Mouse (Mus musculus) lung, adult 2 months (tissue): ENCODE results near the gene Fbln2. TPM values are rescaled to one million over a fixed set of nuclear protein-coding genes. Genes with fewer than 3 reads are reported as not detected.

ENCODE experiments used
- DNase-seq: peaks from one replicate; pipeline ENCODE4 v3.0.0; 2022
- H3K4me1 ChIP-seq: fragments of 200-500 bp; 2 replicates; pipeline ENCODE4 v1.6.1; 2011; ENCODE audit warnings: low read length; ENCODE audit not compliant: control insufficient read depth, insufficient read depth
- H3K4me3 ChIP-seq: fragments of 200-500 bp; replicated peaks from 2 replicates; pipeline ENCODE3; 2011; ENCODE audit warnings: low read depth, mild to moderate bottlenecking, control low read depth, low read length; ENCODE audit errors: extremely low read depth
- CTCF ChIP-seq: fragments of 200-500 bp; IDR thresholded peaks from 2 replicates; pipeline ENCODE4 v1.5.1; 2011; ENCODE audit warnings: mild to moderate bottlenecking, low read length, control low read depth; ENCODE audit not compliant: insufficient read depth
- POLR2A ChIP-seq: fragments of 200-500 bp; IDR thresholded peaks from 2 replicates; pipeline ENCODE4 v1.6.1; 2011; ENCODE audit warnings: low read depth, mild to moderate bottlenecking, control low read depth, low read length, borderline replicate concordance; ENCODE audit errors: extremely low read depth
- WGBS: fragments of 180-500 bp; shearing (Covaris S2); methylation state at CpG from one replicate; pipeline ENCODE4 v1.1.7; 2018; 5-methylcytosine and 5-hydroxymethylcytosine counted together
- polyA plus RNA-seq: library from polyadenylated mRNA; depleted of rRNA; stranded (reverse); fragments of >200 nt; gene quantifications from 2 replicates; pipeline ENCODE4 v1.2.3, GENCODE M21; 2012

Fbln2 gene
- polyA plus RNA-seq, 1 experiment, result 88.3 TPM

GRCm38 (mm10) chr6:91189971-91190370 lies 22.3 kb upstream of the Fbln2 start:
- TF ChIP-seq CTCF, result no peak
- TF ChIP-seq POLR2A, result no peak
- DNase-seq, result no peak
- Histone ChIP-seq H3K4me3 (no peak overlapping the region), H3K4me1 (no peaks in the 10 kb centered on the region)
- WGBS, result 91% methylated on average over 6 of the region's 6 CpGs

GRCm38 (mm10) chr6:91191465-91191864 lies 20.8 kb upstream of the Fbln2 start:
- no peak for TF ChIP-seq CTCF
- no peak for TF ChIP-seq POLR2A
- H3K4me3 ChIP-seq, result no peak overlapping the region

GRCm38 (mm10) chr6:91192421-91192820 lies 19.8 kb upstream of the Fbln2 start:
- Histone ChIP-seq H3K4me3 (no peak overlapping the region), H3K4me1 (no peaks in the 10 kb centered on the region)
- TF ChIP-seq POLR2A, result no peak
- no peak for TF ChIP-seq CTCF
- WGBS, result 65% methylated on average over 3 of the region's 3 CpGs
- DNase-seq, result no peak

More at GRCm38 (mm10) chr6:91191465-91191864, 20.8 kb upstream of the Fbln2 start:
- whole genome bisulfite sequencing, result 81% methylated on average over 2 of the region's 2 CpGs
- no peaks in the 10 kb centered on the region for H3K4me1 ChIP-seq
- no peak for DNase-seq

- no peak for DNase-seq
- no peak overlapping the region for H3K4me3 ChIP-seq
- H3K4me1 ChIP-seq, result no peaks in the 10 kb centered on the region
- 75% methylated on average over 1 of the region's 1 CpGs for WGBS
- TF ChIP-seq POLR2A (no peak), CTCF (no peak)
Observed at GRCm38 (mm10) chr6:91192851-91193545, 19.3 kb upstream of the Fbln2 start.

- WGBS, result 55% methylated on average over 2 of the region's 2 CpGs
- no peak for DNase-seq
- Histone ChIP-seq H3K4me3 (no peak overlapping the region), H3K4me1 (peaks cover 2% of the 10 kb centered on the region; the same call in 1 of the 2 replicates)
- TF ChIP-seq CTCF, result no peak
- no peak for TF ChIP-seq POLR2A
Observed at GRCm38 (mm10) chr6:91198456-91198855, 13.8 kb upstream of the Fbln2 start.

GRCm38 (mm10) chr6:91200429-91201188 lies 11.6 kb upstream of the Fbln2 start:
- 49% methylated on average over 8 of the region's 8 CpGs for WGBS
- TF ChIP-seq CTCF (no peak), POLR2A (no peak)
- no peak overlapping the region for H3K4me3 ChIP-seq
- no peak for DNase-seq
- H3K4me1 ChIP-seq, result peaks cover 2% of the 10 kb centered on the region; the same call in 1 of the 2 replicates

- peaks cover 2% of the 10 kb centered on the region; the same call in 1 of the 2 replicates for H3K4me1 ChIP-seq
- WGBS, result 63% methylated on average over 8 of the region's 8 CpGs
- H3K4me3 ChIP-seq, result no peak overlapping the region
- no peak for TF ChIP-seq CTCF
- TF ChIP-seq POLR2A, result no peak
- no peak for DNase-seq
Observed at GRCm38 (mm10) chr6:91201881-91202341, 10.3 kb upstream of the Fbln2 start.

GRCm38 (mm10) chr6:91202571-91202970 lies 9.7 kb upstream of the Fbln2 start:
- Histone ChIP-seq H3K4me1 (peaks cover 2% of the 10 kb centered on the region; the same call in 1 of the 2 replicates), H3K4me3 (no peak overlapping the region)
- WGBS, result 82% methylated on average over 4 of the region's 4 CpGs
- DNase-seq, result no peak
- TF ChIP-seq CTCF (no peak), POLR2A (no peak)

- TF ChIP-seq POLR2A (no peak), CTCF (no peak)
- DNase-seq, result no peak
- Histone ChIP-seq H3K4me1 (peaks cover 2% of the 10 kb centered on the region; the same call in 1 of the 2 replicates), H3K4me3 (no peak overlapping the region)
- WGBS, result 56% methylated on average over 3 of the region's 3 CpGs
Observed at GRCm38 (mm10) chr6:91205346-91205745, 6.9 kb upstream of the Fbln2 start.
